Comparison of ENCODE assay signal across 8 mouse cellular contexts in the genomic region with DNA sequence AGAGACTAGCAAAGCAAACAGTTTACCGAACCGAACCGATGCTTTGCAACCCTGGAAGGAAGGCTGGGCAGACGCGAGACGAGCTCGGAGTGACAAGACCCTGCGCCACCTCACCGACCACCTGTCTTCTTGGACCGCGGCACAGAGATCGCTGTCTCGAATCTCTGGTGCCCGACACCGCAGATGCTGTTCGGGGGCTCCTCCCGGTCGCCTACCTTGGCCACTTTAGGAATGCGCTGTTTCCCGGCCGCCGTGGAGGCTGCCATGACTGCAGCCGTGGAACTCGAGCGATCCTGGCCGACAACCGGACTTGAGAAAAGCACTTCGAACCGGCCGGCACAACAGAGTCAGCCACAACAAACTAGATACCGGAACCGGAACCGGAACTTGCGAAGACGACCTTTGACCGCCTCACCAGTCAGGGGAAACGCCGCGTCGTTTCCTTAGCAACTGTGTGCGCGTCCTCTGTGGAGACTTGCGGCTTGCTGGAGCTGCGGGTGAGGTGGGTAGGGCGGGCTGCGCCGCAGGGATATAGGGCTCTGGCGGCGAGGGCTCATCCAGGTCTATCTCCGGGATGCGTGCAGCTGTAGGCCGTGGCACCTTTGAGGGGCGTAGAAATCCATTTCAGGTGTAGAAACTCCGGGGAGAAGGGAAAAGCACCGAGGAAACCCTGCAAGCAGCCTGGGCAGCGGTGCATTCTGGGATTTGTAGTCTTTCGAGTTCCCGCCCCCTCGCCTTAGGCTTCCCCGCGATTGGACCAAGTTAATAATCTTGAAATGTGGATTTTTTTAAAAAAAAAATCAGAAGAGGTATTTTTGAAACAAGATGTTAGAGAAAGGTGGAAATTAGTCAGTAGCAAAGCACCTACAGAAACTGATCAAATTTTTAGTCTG. TPM values are rescaled to one million over a fixed set of nuclear protein-coding genes. Genes with fewer than 3 reads are reported as not detected.
DNase-seq lines count a peak whose midpoint lies in the region; ATAC-seq lines count a peak whose summit lies in the region.

A gene (plus strand): TSS at position 446 of the 893 bp plus-strand sequence.
A gene (minus strand): TSS at position 676 of the 893 bp plus-strand sequence.

- peaks cover 9% of the 10 kb centered on the region for H3K4me1 ChIP-seq in hindbrain, embryonic 16.5 days (ENCODE audit: control insufficient read depth, insufficient read depth, low read depth, low read length)

- peak within 1 kb of the TSS; percentile 76 for H3K9ac ChIP-seq in hindbrain, embryonic 16.5 days (ENCODE audit: low read depth, low read length)

- no peak within 1 kb of the TSS for H3K27ac ChIP-seq in hindbrain, embryonic 16.5 days (ENCODE audit: low read depth, low read length)
- 0 out of 2 replicates have a peak within 1 kb of the TSS, but pooled peaks have one; percentile 13 for H3K27ac ChIP-seq in macrophage

- peaks cover 19% of the 10 kb centered on the region for H3K79me2 ChIP-seq in macrophage (ENCODE audit: inconsistent target)

- peak within 1 kb of the TSS; percentile 79 for H3K4me2 ChIP-seq in hindbrain, embryonic 16.5 days (ENCODE audit: low read length)

- peaks cover 23% of the 10 kb centered on the region for H3K36me3 ChIP-seq in hindbrain, embryonic 16.5 days (ENCODE audit: control insufficient read depth, insufficient read depth, low read length)
- H3K36me3 ChIP-seq in macrophage (ENCODE audit: inconsistent target) = peaks cover 31% of the 10 kb centered on the region; the same call in 1 of the 2 replicates

- peak; percentile 78 for DNase-seq in WW6 (ENCODE audit: low read depth, low spot score)
- DNase-seq in cerebellum, postnatal 4 days (ENCODE audit: low spot score in 2 of 2) = peak; percentile 72 to 89
- DNase-seq in gastrocnemius, adult 18-20 months (ENCODE audit: low spot score) = peak; percentile 95
- DNase-seq in left cerebral cortex, adult 18-20 months (ENCODE audit: low spot score in 2 of 2) = peak; percentile 94 to 97
- peak; percentile 97 for DNase-seq in right cerebral cortex, adult 18-20 months
- peak; percentile 58 for DNase-seq in urinary bladder, postnatal 10 days (ENCODE audit: low spot score)

- under 1% methylated on average over 61 of the region's 61 CpGs for WGBS in hindbrain, embryonic 16.5 days
- under 1% methylated on average over 56 of the region's 61 CpGs for WGBS in macrophage (ENCODE audit: missing documents)

- H3K4me3 ChIP-seq in hindbrain, embryonic 16.5 days (ENCODE audit: low read length) = peak within 1 kb of the TSS; percentile 96
- peak within 1 kb of the TSS; percentile 90 for H3K4me3 ChIP-seq in macrophage (ENCODE audit: inconsistent target)

- peak; percentile 99 for ATAC-seq in hindbrain, embryonic 16.5 days

- no peaks in the 10 kb centered on the region for H3K27me3 ChIP-seq in hindbrain, embryonic 16.5 days (replicated peaks; ENCODE audit: control insufficient read depth, insufficient read depth, low read length)

- H3K9me3 ChIP-seq in hindbrain, embryonic 16.5 days (ENCODE audit: control insufficient read depth, low read length) = no peaks in the 10 kb centered on the region

RNA-seq across cellular contexts. Expression of the first gene that starts in this region (rescaled TPM):
- not detected for total RNA-seq in gastrocnemius, adult 18-20 months (2021)
- polyA plus RNA-seq in hindbrain, embryonic 16.5 days (2015; fragmentation: Nextera tagmentation; extraction: Ambion mirVana) = 4.8 and 5.1 TPM in 2 replicates
- total RNA-seq in left cerebral cortex, adult 18-20 months (2021) = 1 to 10 TPM; 3.4 to 3.6 TPM
- 1 to 10 TPM in 1 of 26 experiments, under 1 TPM in 5, not detected in 20; 0.34 to 4.3 (median 0.80) TPM for total RNA-seq in macrophage (2018; cell fraction: chromatin; rRNA removed)
- under 1 TPM in 8 of 26 experiments, not detected in 18; 0.04 to 0.22 (median 0.12) TPM for total RNA-seq in macrophage (2018; cell fraction: cytosol; rRNA removed)
- total RNA-seq in macrophage (2018; cell fraction: nucleus; rRNA removed) = under 1 TPM in 5 of 26 experiments, not detected in 21; 0.20 to 0.60 (median 0.26) TPM
- not detected in 3 replicates for polyA plus RNA-seq in macrophage (2018)

RNA-seq across cellular contexts. Expression of the second gene that starts in this region (rescaled TPM):
- 10 to 100 TPM; 17.0 to 17.1 TPM for total RNA-seq in gastrocnemius, adult 18-20 months (2021)
- 18.3 and 19.1 TPM in 2 replicates for polyA plus RNA-seq in hindbrain, embryonic 16.5 days (2015; fragmentation: Nextera tagmentation; extraction: Ambion mirVana)
- total RNA-seq in left cerebral cortex, adult 18-20 months (2021) = 10 to 100 TPM; 20.8 to 21.8 TPM
- 10 to 100 TPM; 19.3 to 58.5 (median 39.1) TPM for total RNA-seq in macrophage (2018; cell fraction: chromatin; rRNA removed)
- total RNA-seq in macrophage (2018; cell fraction: cytosol; rRNA removed) = 10 to 100 TPM; 15.9 to 25.2 (median 19.1) TPM
- total RNA-seq in macrophage (2018; cell fraction: nucleus; rRNA removed) = 10 to 100 TPM; 18.4 to 42.8 (median 24.8) TPM
- polyA plus RNA-seq in macrophage (2018) = 19.4 to 21.5 TPM (median 19.6 TPM) in 3 replicates

Comparison
In these comparisons a context has a peak if more than half of its experiments do, and no peak if none do; other contexts are left out.
1. RNA of the first gene that starts in this region (total RNA-seq): 3.4 to 3.6 TPM in left cerebral cortex, adult 18-20 months; not detected in gastrocnemius, adult 18-20 months; every median in the first group is over 4 times any median in the second.
2. Peak in every context shown above with its lines, with median percentiles within 50 percentile points of each other: DNase-seq.